Mouse (Mus musculus): ENCODE measurements around the gene Defb22.

DNA sequence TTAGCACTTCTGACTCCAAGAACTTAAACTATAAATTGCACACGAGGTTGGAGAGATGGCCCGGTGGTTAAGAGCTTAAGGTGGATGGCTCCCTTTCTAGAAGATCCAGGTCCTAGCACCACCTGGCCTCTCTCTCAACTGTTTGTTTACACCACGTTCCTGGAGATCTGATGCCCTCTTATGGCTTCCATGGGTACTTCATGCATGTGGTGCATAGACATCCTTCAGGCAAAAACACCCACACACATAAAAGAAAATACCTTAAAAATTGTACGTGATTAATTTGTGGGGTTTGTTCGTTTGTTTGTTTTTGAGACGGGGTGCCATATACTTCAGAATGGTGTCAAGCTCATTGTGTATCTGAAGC lies 10.9 kb upstream of the Defb22 start:
- no peak for TF ChIP-seq POLR2A (IDR thresholded peaks at IDR 0.05; ENCODE audit: low read depth, low read length)
- peak; percentile 19; the same call in 1 of the 2 replicates for TF ChIP-seq CTCF (conservative IDR thresholded peaks at IDR 0.05; ENCODE audit: insufficient read depth, insufficient read length, low read depth, low read length)

Data from kidney, adult 2 months (tissue).